Mouse (Mus musculus) C2C12 (cell line): Measurements from ENCODE around the gene Egfr.

ENCODE experiments used
- CEBPB ChIP-seq: IDR thresholded peaks from one replicate; pipeline ENCODE4 v1.6.1; 2011; ENCODE audit warnings: low read depth, mild to moderate bottlenecking, control low read depth, moderate library complexity
- FOSL1 ChIP-seq: IDR thresholded peaks from one replicate; pipeline ENCODE4 v1.8.0; 2011; ENCODE audit warnings: mild to moderate bottlenecking, low read length; ENCODE audit not compliant: poor library complexity, insufficient read depth, severe bottlenecking

- no peak for TF ChIP-seq CEBPB
- TF ChIP-seq FOSL1 = no peak
Measured at GRCm38 (mm10) chr11:16869506-16869905, 117.5 kb downstream of the Egfr start.
